Mouse (Mus musculus): ENCODE measurements around the gene Fkrp.

DNA sequence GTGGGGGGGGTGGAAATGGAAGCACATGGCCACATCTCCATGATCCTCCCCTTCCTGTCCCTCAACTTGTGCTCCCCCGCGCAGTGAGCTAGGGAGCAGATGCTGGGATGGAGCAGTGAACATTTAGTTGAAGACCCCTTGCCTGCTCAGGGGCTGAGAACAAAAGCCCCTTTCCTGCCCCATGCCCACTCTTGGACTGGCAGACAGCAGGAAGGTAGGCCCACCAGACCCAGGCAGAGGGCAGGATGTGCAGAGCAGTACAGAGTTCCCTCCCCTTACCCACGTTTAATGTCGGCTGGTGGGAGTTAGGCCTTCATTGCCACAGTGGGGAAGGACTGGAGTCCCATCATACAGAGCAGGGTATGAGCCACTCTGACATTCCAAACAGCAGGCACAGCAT is 24.5 kb upstream of the Fkrp start:
- TF ChIP-seq CTCF (IDR thresholded peaks at IDR 0.05; ENCODE audit: low read depth) = no peak
- TF ChIP-seq EP300 (IDR thresholded peaks at IDR 0.05; ENCODE audit: low read depth) = no peak

All from liver, postnatal 0 days (tissue).